Mouse (Mus musculus) gonadal fat pad, adult 2 months (tissue): ENCODE measurements around the gene Galnt6. TPM values are rescaled to one million over a fixed set of nuclear protein-coding genes. Genes with fewer than 3 reads are reported as not detected.
"Not testable (repeated sequence)": the region's sequence is repeated elsewhere in the genome, so short reads cannot be mapped to it uniquely, and the experiment has no call there.

Experiments
- DNase-seq: peaks from one replicate; pipeline ENCODE4 v3.0.0-alpha.2; 2012; ENCODE audit warnings: low read depth
- polyA plus RNA-seq: library from polyadenylated mRNA; depleted of rRNA; stranded (reverse); fragments of >200 nt; gene quantifications from 2 replicates; pipeline ENCODE4 v1.2.3, GENCODE M21; 2012; rRNA removed

Gene Galnt6
- 3.7 and 5.2 TPM in 2 replicates for polyA plus RNA-seq

- no peak for DNase-seq
These were observed at the start of gene Galnt6 for GRCm38 (mm10) chr15:100729281-100729985. TSS of gene Galnt6 (minus strand) at chr15:100729376.

DNA sequence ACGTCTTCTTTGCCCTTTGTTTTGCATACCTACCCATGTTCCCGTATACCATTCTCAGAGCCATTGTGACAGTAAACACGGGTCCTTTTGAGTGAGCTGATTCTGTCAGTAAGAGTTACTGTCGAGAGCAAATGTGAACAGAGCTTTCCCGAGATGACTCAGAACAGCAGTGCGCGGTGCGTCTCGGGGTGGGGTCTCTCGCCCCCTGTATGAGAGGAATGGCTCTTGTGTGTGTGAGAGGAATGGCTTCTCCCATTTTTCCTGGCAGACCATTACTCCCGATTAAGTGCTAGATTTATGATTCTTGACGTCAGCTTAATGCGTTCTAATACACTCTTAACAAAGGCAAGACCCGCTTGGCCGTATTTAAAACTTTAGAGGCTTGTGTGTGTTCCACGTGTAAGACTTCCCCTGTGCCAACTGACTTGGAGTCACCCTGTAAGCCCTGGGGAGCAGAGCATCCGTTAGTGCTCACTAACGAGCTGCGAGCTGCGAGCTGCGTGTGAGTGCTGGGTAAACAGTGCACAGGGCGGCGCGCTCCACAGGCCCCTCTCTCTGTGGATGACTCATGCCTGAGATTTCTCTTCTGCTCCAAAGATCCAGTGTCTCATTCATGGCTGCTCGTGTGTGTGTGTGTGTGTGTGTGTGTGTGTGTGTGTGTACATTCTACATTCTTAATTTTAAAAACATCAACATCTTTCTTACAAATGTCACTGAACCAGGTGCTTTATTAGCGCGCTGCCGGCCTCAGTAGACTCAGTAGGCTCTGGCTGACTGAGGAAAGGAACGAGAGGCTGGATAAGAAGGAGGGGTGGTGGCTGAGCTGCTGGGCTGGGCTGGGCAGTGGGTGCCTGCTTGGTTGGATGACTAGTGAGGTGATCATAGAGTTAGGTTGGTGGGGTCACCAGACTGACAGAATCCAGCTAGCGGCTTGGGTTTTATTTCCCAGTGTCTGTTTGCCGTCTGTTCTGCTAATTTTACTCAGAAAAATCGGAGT lies 48.1 kb upstream of the Galnt6 start:
- DNase-seq: no peak

DNA sequence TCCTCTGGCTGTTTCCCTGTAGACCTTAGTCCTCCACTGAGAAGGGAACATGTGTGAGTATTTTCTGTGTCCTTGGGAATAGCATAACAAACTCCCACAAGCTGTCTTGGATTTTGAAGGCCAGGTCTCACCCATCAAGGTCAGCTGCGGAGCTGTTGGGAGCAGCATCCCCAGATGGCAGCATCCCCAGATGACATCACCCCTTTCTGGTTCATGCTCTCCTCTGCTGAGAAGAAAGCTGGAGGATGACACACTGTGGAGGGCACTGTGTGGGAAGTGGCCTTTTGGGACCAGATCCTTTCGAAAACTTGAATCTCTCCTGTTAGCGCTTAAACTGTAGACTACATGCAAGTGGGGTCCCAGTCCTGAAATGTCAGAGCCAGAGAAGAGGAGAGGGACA lies 47.2 kb upstream of the Galnt6 start:
- no peak for DNase-seq

- DNase-seq: no peak
These were observed 46.3 kb upstream of the Galnt6 start for GRCm38 (mm10) chr15:100775189-100776166.

DNA sequence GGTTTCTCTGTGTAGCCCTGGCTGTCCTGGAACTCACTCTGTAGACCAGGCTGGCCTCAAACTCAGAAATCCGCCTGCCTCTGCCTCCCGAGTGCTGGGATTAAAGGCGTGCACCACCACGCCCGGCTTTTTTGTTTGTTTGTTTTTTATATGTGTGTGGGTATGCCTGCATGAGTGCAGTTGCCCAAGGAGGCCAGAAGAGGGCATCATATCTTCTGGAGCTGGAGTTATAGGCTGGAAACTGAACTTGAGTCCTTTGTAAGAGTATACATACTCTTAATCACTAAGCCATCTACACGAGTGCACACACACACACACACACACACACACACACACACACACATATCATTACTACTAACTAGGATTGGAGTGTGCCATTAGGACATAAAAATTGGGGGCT lies 44.7 kb upstream of the Galnt6 start:
- DNase-seq: not testable (repeated sequence)

DNA sequence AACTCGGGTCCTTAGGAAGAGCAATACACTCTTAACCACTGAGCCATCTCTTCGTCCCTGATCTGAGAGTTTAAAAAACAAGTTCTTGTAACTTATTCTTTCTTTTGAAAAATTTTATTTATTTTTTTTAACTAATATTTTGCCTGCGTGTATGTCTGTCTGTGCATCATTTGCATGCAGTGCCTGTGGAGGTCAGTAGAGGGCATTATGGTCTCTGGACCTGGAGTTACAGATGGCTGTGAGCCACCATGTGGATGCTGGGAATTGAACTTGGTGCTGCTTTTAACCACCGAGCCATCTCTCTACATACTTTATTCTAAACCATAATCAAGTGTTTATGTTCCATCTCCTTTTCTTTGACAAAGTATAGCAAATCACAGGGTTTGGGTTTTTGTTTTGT lies 43.5 kb upstream of the Galnt6 start:
- DNase-seq: no peak

- DNase-seq: no peak
These were observed 41.2 kb upstream of the Galnt6 start for GRCm38 (mm10) chr15:100770338-100770737.

DNA sequence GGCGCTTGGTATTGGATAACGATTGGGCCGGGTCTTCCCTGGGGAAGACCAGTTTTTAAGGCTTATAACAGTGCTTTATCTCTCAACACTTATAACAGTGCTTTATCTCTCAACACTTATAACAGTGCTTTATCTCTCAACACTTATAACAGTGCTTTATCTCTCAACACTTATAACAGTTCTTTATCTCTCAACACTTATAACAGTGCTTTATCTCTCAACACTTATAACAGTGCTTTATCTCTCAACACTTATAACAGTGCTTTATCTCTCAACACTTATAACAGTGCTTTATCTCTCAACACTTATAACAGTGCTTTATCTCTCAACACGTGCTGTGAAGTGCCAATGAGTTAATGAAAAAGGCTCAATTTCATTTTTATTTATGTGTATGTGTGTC lies 39.8 kb upstream of the Galnt6 start:
- not testable (repeated sequence) for DNase-seq

DNA sequence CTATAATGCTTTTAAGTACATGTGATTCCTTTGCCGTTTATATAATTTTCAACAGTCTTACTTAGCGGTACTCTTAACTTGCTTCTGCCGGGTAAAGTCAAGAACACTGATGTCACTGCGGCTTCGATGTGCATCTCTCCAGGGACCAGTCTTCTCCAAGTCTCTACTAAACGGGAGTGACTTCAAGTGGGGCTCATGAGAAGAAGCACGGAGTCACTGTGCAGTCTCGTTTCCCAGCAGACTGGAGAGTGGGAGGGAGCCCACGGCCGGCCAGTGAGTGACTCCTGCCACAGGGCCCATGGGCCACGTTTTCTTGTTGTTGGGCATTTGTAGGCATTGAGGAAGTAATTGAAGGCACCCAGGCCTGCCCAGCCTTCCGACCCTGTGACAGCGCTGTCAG lies 38.7 kb upstream of the Galnt6 start:
- no peak for DNase-seq

DNA sequence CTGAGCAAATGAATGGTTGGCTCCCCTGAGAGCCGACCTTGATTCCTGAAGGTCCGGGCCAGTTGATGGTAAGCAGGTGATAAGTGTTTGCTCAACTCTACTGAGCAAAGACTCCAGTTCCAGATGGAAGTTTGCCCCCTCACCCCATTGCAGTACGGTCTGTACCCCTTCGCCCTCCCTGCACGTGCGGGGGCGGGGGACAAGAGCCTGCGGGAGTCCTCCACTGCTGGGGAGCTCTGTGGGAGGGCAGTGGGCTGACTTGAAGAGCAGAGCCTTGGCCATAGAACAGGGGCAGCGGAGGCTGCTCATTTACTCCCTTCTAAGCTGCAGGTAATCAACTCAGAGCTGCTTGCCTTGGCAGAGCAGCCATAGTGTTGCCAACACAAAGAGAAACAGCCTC lies 37.6 kb upstream of the Galnt6 start:
- DNase-seq: no peak

DNA sequence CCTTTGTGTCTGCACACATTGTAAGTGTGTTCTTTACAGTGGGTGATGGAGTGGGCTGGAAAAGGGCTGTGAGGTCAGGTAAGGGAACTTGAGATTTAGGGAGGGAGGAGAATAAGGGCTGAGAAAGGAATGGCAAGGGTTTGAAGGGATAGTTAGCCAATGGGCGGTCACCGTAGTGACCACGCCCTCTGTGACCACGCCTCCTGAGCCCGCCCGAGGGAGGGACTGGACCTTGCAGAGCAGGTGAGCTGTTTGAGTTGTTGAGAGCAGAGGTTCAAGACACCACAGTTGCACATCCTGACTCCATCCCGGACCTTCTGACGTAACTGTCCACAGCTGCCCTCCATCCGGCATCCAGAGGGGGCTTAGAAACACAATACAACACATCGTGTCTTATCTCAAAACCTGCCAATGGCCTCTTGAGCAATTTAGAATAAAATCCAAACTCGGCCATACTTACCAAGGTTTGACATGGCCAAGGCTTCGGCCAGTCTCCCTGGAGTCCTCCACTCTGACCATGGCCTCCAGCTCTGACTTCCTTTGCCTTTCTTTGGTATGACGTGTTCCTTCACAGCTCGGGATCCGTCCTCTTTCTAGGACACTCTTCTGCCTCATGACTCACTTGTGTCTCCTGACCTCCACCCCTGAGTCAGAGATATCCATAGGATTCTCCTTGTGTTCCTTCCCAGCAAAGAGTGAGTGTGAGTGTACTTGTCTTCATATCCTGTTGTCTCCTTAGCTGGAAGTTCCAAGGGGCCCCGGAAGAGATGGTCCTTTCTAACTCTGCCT lies 35.2 kb upstream of the Galnt6 start:
- DNase-seq: no peak

GRCm38 (mm10) chr15:100762649-100763048 lies 33.5 kb upstream of the Galnt6 start:
- DNase-seq: no peak

- DNase-seq: no peak
These were observed 32.4 kb upstream of the Galnt6 start, which contains the start of gene Slc4a8 for GRCm38 (mm10) chr15:100761419-100762185. TSS of gene Slc4a8 (plus strand) at chr15:100761747.

- DNase-seq: no peak
These were observed 31.9 kb upstream of the Galnt6 start for GRCm38 (mm10) chr15:100761036-100761418.

DNA sequence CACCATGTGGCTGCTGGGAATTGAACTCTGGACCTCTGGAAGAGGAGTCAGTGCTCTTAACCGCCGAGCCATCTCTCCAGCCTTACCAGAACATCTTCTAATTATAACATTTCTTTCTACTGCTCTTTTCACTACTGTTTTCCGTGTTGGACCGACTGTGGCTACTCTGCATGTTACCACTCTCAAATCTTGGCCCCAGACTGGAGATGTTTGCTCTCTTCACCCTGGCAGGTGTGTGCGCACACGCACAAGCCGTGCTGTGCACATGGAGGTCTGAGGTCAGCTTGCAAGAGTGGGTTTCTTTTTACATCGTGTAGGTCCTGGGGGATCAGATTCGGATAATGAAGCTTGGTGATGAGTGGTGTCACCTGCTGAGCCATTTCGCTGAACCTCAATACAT lies 30.1 kb upstream of the Galnt6 start:
- no peak for DNase-seq

- no peak for DNase-seq
These were observed 28.4 kb upstream of the Galnt6 start for GRCm38 (mm10) chr15:100757527-100757978.

- DNase-seq: no peak
These were observed 26.9 kb upstream of the Galnt6 start for GRCm38 (mm10) chr15:100755881-100756624.

DNA sequence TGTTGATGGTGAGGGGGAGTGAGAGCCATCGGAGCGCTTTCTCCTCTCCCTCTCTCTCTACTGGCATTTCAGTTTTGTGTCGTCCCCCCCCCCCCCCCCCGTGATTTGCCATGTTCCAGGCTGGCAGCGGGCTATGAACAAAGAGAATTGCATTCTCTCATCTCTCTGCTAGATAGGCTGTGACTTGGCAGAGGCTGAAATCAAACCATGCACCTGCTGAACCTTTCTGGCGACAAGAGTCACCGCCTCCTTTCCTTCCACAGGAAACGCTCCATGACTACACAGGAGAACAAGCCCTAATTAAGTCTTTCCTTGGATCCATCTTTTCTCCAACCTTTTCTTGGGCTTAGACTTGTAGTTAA lies 26.3 kb upstream of the Galnt6 start:
- DNase-seq: no peak

GRCm38 (mm10) chr15:100754805-100755497 lies 25.8 kb upstream of the Galnt6 start:
- DNase-seq: no peak
